Mouse (Mus musculus): ENCODE measurements around the gene Dhps. TPM values are rescaled to one million over a fixed set of nuclear protein-coding genes. Genes with fewer than 3 reads are reported as not detected.

The Dhps gene
- polyA plus RNA-seq, 1 experiment: 45.9 TPM

DNA sequence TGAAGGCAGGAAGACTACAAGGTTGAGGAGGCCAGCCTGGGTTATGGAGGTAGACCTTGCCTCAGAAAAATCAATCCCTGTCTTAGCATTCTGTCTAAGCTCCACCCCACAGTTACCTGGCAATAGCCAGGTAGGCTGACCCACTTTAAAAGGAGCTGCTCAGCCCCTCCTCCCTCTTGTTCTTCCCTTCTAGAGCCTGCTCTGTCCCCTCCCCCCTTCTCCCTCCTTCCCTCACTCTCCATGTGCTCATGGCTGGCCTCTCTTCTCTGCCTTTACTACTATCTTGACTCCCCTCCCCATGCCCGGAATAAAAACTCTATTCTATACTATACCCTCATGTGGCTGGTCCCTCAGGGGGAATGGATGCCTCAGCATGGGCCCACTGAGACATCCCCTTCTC is 37.7 kb upstream of the Dhps start:
- peak; percentile 14 for DNase-seq
- 59% methylated on average over 1 of the region's 1 CpGs for WGBS
- Histone ChIP-seq H3K4me3 (replicated peaks; ENCODE audit: extremely low read depth, low read depth, low read length) (no peak overlapping the region), H3K4me1 (ENCODE audit: control insufficient read depth, insufficient read depth, low read length) (peaks cover 17% of the 10 kb centered on the region)
- TF ChIP-seq POLR2A (IDR thresholded peaks at IDR 0.05; ENCODE audit: borderline replicate concordance, extremely low read depth, low read depth, low read length) (no peak), CTCF (IDR thresholded peaks at IDR 0.05; ENCODE audit: insufficient read depth, low read length) (no peak)

DNA sequence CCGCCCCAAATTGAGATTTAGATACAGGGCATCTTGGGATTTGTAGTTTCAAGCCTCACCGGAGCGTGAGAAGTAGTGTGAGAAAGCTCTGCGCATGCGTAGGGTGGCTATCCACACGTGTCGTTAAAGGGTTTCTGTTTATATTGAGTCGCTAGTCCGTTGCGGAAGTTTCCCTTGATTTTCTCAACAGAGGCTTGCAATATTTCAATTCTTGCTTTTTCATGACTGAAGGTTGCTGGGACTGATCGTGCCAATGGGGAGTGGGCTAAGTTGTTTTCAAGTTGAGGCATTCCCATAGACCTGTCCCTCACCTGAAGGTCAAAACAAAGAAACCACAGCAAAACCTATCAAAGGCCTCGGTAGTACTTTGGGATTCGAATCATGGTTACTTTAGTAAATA is 36.8 kb upstream of the Dhps start:
- Histone ChIP-seq H3K4me1 (ENCODE audit: control insufficient read depth, insufficient read depth, low read length) (peaks cover 13% of the 10 kb centered on the region), H3K4me3 (replicated peaks; ENCODE audit: extremely low read depth, low read depth, low read length) (peak overlapping the region; percentile 52)
- DNase-seq: peak; percentile 53
- TF ChIP-seq CTCF (IDR thresholded peaks at IDR 0.05; ENCODE audit: insufficient read depth, low read length) (no peak), POLR2A (IDR thresholded peaks at IDR 0.05; ENCODE audit: borderline replicate concordance, extremely low read depth, low read depth, low read length) (peak; percentile 53; the same call in 1 of the 2 replicates)
- WGBS: under 1% methylated on average over 13 of the region's 13 CpGs

DNA sequence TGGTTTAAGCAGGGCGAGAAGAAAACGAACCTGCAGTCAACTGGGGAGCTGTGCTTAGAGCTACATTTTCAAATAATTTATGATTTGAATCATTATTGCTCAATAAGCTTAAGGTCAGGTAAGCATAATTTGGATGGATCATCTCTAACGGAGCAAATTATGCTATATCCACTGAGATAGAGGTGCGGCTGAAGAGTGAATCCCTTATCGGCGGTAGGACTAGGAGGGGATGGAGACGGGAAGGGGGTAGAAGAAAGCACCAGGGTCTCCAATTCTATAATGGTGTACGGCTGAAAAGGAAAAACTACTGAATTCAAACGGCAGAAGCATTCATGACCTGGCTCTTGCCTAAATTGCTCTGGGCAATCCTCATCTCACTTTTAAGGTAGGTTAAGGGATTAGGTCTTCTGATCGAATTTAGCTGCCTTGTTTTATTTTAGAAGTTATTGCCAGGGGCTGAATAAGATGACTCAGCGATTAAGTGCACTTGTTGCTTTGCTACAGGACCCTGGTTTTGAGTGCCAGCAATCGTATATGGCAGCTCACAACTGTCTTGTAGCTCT is 36.3 kb upstream of the Dhps start:
- 3% methylated on average over 12 of the region's 12 CpGs for WGBS
- no peak for DNase-seq
- Histone ChIP-seq H3K4me3 (replicated peaks; ENCODE audit: extremely low read depth, low read depth, low read length) (peak overlapping the region; percentile 52), H3K4me1 (ENCODE audit: control insufficient read depth, insufficient read depth, low read length) (peaks cover 13% of the 10 kb centered on the region)
- no peak for TF ChIP-seq POLR2A (IDR thresholded peaks at IDR 0.05; ENCODE audit: borderline replicate concordance, extremely low read depth, low read depth, low read length)
- TF ChIP-seq CTCF (IDR thresholded peaks at IDR 0.05; ENCODE audit: insufficient read depth, low read length): no peak

GRCm38 (mm10) chr8:85035728-85036310 is 35.7 kb upstream of the Dhps start:
- peak overlapping the region; percentile 93 for H3K4me3 ChIP-seq (replicated peaks; ENCODE audit: extremely low read depth, low read depth, low read length)
- peaks cover 13% of the 10 kb centered on the region for H3K4me1 ChIP-seq (ENCODE audit: control insufficient read depth, insufficient read depth, low read length)
- no peak for TF ChIP-seq CTCF (IDR thresholded peaks at IDR 0.05; ENCODE audit: insufficient read depth, low read length)
- no peak for TF ChIP-seq POLR2A (IDR thresholded peaks at IDR 0.05; ENCODE audit: borderline replicate concordance, extremely low read depth, low read depth, low read length)
- peak; percentile 30 for DNase-seq
- under 1% methylated on average over 15 of the region's 15 CpGs for WGBS

DNA sequence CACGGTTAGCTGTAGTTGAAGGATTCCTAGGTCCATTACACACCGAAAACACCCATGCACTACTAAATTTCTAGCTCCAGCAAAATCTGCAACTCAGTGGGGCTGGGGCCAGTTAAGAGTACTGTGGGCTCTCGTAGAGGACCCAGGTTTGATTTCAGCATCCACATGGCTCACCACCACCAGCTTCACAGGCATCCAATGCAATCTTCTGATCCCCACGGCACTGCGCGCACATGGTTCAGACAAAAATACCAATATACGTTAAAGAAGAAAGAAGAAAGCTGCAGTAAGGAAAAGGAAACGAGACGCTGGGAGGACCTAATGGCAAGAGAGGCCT is 35.2 kb upstream of the Dhps start:
- peaks cover 13% of the 10 kb centered on the region for H3K4me1 ChIP-seq (ENCODE audit: control insufficient read depth, insufficient read depth, low read length)
- H3K4me3 ChIP-seq (replicated peaks; ENCODE audit: extremely low read depth, low read depth, low read length): peak overlapping the region; percentile 93
- 0% methylated on average over 9 of the region's 9 CpGs for WGBS
- no peak for TF ChIP-seq POLR2A (IDR thresholded peaks at IDR 0.05; ENCODE audit: borderline replicate concordance, extremely low read depth, low read depth, low read length)
- no peak for TF ChIP-seq CTCF (IDR thresholded peaks at IDR 0.05; ENCODE audit: insufficient read depth, low read length)
- no peak for DNase-seq

- Histone ChIP-seq H3K4me1 (ENCODE audit: control insufficient read depth, insufficient read depth, low read length) (peaks cover 13% of the 10 kb centered on the region), H3K4me3 (replicated peaks; ENCODE audit: extremely low read depth, low read depth, low read length) (peak within 1 kb of the TSS; percentile 93)
- DNase-seq: peak; percentile 83
- under 1% methylated on average over 58 of the region's 59 CpGs for WGBS
- TF ChIP-seq CTCF (IDR thresholded peaks at IDR 0.05; ENCODE audit: insufficient read depth, low read length) (no peak), POLR2A (IDR thresholded peaks at IDR 0.05; ENCODE audit: borderline replicate concordance, extremely low read depth, low read depth, low read length) (no peak; the same call in 1 of the 2 replicates)
Measured at GRCm38 (mm10) chr8:85036718-85037365, 34.7 kb upstream of the Dhps start, which contains the start of gene Tnpo2. Gene Tnpo2, plus strand, starts transcription at chr8:85036915.

GRCm38 (mm10) chr8:85037366-85037680 is 34.2 kb upstream of the Dhps start:
- TF ChIP-seq CTCF (IDR thresholded peaks at IDR 0.05; ENCODE audit: insufficient read depth, low read length) (no peak), POLR2A (IDR thresholded peaks at IDR 0.05; ENCODE audit: borderline replicate concordance, extremely low read depth, low read depth, low read length) (no peak)
- no peak for DNase-seq
- H3K4me3 ChIP-seq (replicated peaks; ENCODE audit: extremely low read depth, low read depth, low read length): peak overlapping the region; percentile 76
- peaks cover 13% of the 10 kb centered on the region for H3K4me1 ChIP-seq (ENCODE audit: control insufficient read depth, insufficient read depth, low read length)
- whole genome bisulfite sequencing: under 1% methylated on average over 14 of the region's 14 CpGs

DNA sequence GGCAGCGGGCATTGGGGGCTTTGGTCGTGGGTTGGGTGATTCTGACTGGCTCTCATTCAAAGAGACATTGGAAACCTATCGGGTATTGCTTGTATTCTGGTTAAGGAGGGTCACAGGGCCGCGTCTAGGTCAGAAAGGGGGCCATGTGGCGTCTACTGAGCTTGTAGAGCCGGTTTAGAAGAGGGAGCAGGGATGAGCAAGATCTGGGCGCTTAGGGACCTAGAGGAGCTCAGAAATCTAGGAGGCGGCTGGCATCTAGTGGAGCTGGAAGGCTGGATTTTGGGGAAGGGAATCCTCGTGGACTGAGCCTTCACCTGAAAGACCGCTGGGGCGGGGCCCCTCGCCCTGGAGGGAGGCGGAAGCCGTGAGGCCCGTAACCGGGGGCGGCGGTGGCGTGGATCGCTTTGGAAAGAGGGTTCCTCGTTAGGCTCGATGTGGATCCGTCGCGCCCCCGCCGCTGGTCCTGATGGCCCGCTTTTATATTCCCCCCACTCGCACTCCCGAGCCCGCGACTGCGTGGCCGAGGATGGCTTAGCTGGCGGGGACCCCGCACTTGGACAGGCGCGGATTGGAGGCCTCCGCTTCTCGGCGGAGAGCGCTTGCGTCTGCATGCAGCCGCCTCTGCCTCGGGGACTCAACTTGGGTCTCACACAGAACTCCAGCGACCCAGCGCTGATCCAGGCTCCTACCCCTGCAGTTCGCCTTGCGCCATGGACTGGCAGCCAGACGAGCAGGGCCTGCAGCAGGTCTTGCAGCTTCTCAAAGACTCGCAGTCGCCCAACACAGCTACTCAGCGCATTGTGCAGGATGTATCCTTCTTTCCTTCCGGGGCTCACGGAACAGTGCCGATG is 33.7 kb upstream of the Dhps start:
- H3K4me3 ChIP-seq (replicated peaks; ENCODE audit: extremely low read depth, low read depth, low read length): peak overlapping the region; percentile 76
- peak; percentile 58 for DNase-seq
- under 1% methylated on average over 57 of the region's 57 CpGs for WGBS
- H3K4me1 ChIP-seq (ENCODE audit: control insufficient read depth, insufficient read depth, low read length): peaks cover 13% of the 10 kb centered on the region
- TF ChIP-seq POLR2A (IDR thresholded peaks at IDR 0.05; ENCODE audit: borderline replicate concordance, extremely low read depth, low read depth, low read length) (no peak), CTCF (IDR thresholded peaks at IDR 0.05; ENCODE audit: insufficient read depth, low read length) (no peak)

DNA sequence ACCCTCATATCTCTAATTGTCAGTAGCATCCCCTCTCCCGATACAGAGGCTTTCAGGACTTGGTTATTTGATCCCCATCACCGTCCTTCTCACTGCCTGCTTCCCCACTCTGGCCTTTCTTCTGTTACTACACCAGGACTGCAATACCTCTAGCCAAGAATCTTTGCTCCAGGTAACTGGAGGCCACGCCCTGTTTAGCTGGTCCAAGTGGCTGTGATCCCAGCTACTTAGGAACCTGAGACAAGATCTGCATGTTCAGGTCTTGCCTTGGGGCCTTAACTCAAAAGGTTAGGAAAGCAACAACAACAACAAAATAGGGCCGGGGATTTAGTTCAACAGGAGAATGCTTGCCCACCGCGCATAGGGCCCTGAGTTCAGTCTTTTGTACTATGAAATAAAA is 27.9 kb upstream of the Dhps start:
- WGBS: 89% methylated on average over 6 of the region's 6 CpGs
- Histone ChIP-seq H3K4me3 (replicated peaks; ENCODE audit: extremely low read depth, low read depth, low read length) (no peak overlapping the region), H3K4me1 (ENCODE audit: control insufficient read depth, insufficient read depth, low read length) (peaks cover under 1% of the 10 kb centered on the region; the same call in 1 of the 2 replicates)
- TF ChIP-seq POLR2A (IDR thresholded peaks at IDR 0.05; ENCODE audit: borderline replicate concordance, extremely low read depth, low read depth, low read length): no peak
- no peak for TF ChIP-seq CTCF (IDR thresholded peaks at IDR 0.05; ENCODE audit: insufficient read depth, low read length)
- DNase-seq: no peak
